Mouse (Mus musculus): ENCODE measurements at regions not wholly inside any gene's neighbourhood (a gene's known extent, or its start where the extent isn't known, plus 50 kb on each side); places are given as distances from the start of the nearest gene placed in this dataset.

GRCm38 (mm10) chr16:71622664-71623063, 685.4 kb upstream of the Robo1 start:
- Histone ChIP-seq H3K27me3 (replicated peaks; ENCODE audit: insufficient read depth, low read length) (no peaks in the 10 kb centered on the region), H3K27ac (ENCODE audit: low read length) (no peak overlapping the region), H3K9ac (replicated peaks; ENCODE audit: low read depth) (no peak overlapping the region), H3K36me3 (ENCODE audit: insufficient read depth, low read length) (no peaks in the 10 kb centered on the region), H3K9me3 (ENCODE audit: low read length) (no peaks in the 10 kb centered on the region), H3K4me2 (replicated peaks; ENCODE audit: low read depth, low read length) (no peak overlapping the region), H3K4me3 (ENCODE audit: low read depth, low read length) (no peak overlapping the region), H3K4me1 (ENCODE audit: insufficient read depth, low read depth, low read length) (no peaks in the 10 kb centered on the region)
- DNase-seq (ENCODE audit: low spot score) (no peak), ATAC-seq (no peak)
- TF ChIP-seq EP300 (IDR thresholded peaks at IDR 0.05) (no peak), CTCF (IDR thresholded peaks at IDR 0.05) (no peak)
- WGBS = 70% methylated on average over 8 of the region's 8 CpGs

GRCm38 (mm10) chr16:71640361-71640760, 667.7 kb upstream of the Robo1 start:
- no peak for TF ChIP-seq CTCF (IDR thresholded peaks at IDR 0.05)
- H3K9me3 ChIP-seq (ENCODE audit: low read length) = no peaks in the 10 kb centered on the region
- 67% methylated on average over 2 of the region's 2 CpGs for WGBS
- H3K4me1 ChIP-seq (ENCODE audit: insufficient read depth, low read depth, low read length) = no peaks in the 10 kb centered on the region
- no peak overlapping the region for H3K27ac ChIP-seq (ENCODE audit: low read length)
- no peak overlapping the region for H3K9ac ChIP-seq (replicated peaks; ENCODE audit: low read depth)
- H3K4me3 ChIP-seq (ENCODE audit: low read depth, low read length) = no peak overlapping the region
- H3K36me3 ChIP-seq (ENCODE audit: insufficient read depth, low read length) = no peaks in the 10 kb centered on the region
- DNase-seq (ENCODE audit: low spot score) = no peak
- H3K27me3 ChIP-seq (replicated peaks; ENCODE audit: insufficient read depth, low read length) = no peaks in the 10 kb centered on the region
- no peak for ATAC-seq
- no peak overlapping the region for H3K4me2 ChIP-seq (replicated peaks; ENCODE audit: low read depth, low read length)

- Histone ChIP-seq H3K4me3 (ENCODE audit: low read depth, low read length) (no peak overlapping the region), H3K4me2 (replicated peaks; ENCODE audit: low read depth, low read length) (no peak overlapping the region), H3K9ac (replicated peaks; ENCODE audit: low read depth) (no peak overlapping the region), H3K27ac (ENCODE audit: low read length) (no peak overlapping the region), H3K9me3 (ENCODE audit: low read length) (no peaks in the 10 kb centered on the region), H3K27me3 (replicated peaks; ENCODE audit: insufficient read depth, low read length) (no peaks in the 10 kb centered on the region), H3K4me1 (ENCODE audit: insufficient read depth, low read depth, low read length) (no peaks in the 10 kb centered on the region), H3K36me3 (ENCODE audit: insufficient read depth, low read length) (no peaks in the 10 kb centered on the region)
- WGBS = 55% methylated on average over 6 of the region's 6 CpGs
- TF ChIP-seq CTCF (IDR thresholded peaks at IDR 0.05) (no peak), EP300 (IDR thresholded peaks at IDR 0.05) (no peak)
- DNase-seq (ENCODE audit: low spot score) (no peak), ATAC-seq (no peak)
Measured at GRCm38 (mm10) chr16:71643223-71643622, 664.9 kb upstream of the Robo1 start.

GRCm38 (mm10) chr16:71678075-71678701, 629.9 kb upstream of the Robo1 start:
- no peak for TF ChIP-seq EP300 (IDR thresholded peaks at IDR 0.05)
- TF ChIP-seq CTCF (IDR thresholded peaks at IDR 0.05) = no peak
- Histone ChIP-seq H3K36me3 (ENCODE audit: insufficient read depth, low read length) (no peaks in the 10 kb centered on the region), H3K27me3 (replicated peaks; ENCODE audit: insufficient read depth, low read length) (no peaks in the 10 kb centered on the region), H3K4me2 (replicated peaks; ENCODE audit: low read depth, low read length) (no peak overlapping the region), H3K27ac (ENCODE audit: low read length) (no peak overlapping the region), H3K9me3 (ENCODE audit: low read length) (no peaks in the 10 kb centered on the region), H3K9ac (replicated peaks; ENCODE audit: low read depth) (no peak overlapping the region), H3K4me1 (ENCODE audit: insufficient read depth, low read depth, low read length) (no peaks in the 10 kb centered on the region), H3K4me3 (ENCODE audit: low read depth, low read length) (no peak overlapping the region)
- DNase-seq (ENCODE audit: low spot score) (no peak), ATAC-seq (no peak)
- WGBS = 11% methylated on average over 2 of the region's 2 CpGs

- no peak overlapping the region for H3K9ac ChIP-seq (replicated peaks; ENCODE audit: low read depth)
- no peak overlapping the region for H3K27ac ChIP-seq (ENCODE audit: low read length)
- no peak overlapping the region for H3K4me2 ChIP-seq (replicated peaks; ENCODE audit: low read depth, low read length)
- WGBS = 47% methylated on average over 4 of the region's 4 CpGs
- no peaks in the 10 kb centered on the region for H3K4me1 ChIP-seq (ENCODE audit: insufficient read depth, low read depth, low read length)
- ATAC-seq (no peak), DNase-seq (ENCODE audit: low spot score) (no peak)
- H3K36me3 ChIP-seq (ENCODE audit: insufficient read depth, low read length) = no peaks in the 10 kb centered on the region
- H3K27me3 ChIP-seq (replicated peaks; ENCODE audit: insufficient read depth, low read length) = no peaks in the 10 kb centered on the region
- no peak overlapping the region for H3K4me3 ChIP-seq (ENCODE audit: low read depth, low read length)
- H3K9me3 ChIP-seq (ENCODE audit: low read length) = no peaks in the 10 kb centered on the region
- TF ChIP-seq EP300 (IDR thresholded peaks at IDR 0.05) (no peak), CTCF (IDR thresholded peaks at IDR 0.05) (no peak)
Measured at GRCm38 (mm10) chr16:71693464-71693863, 614.6 kb upstream of the Robo1 start.

GRCm38 (mm10) chr16:71705846-71706245, 602.3 kb upstream of the Robo1 start:
- Histone ChIP-seq H3K4me2 (replicated peaks; ENCODE audit: low read depth, low read length) (no peak overlapping the region), H3K27me3 (replicated peaks; ENCODE audit: insufficient read depth, low read length) (no peaks in the 10 kb centered on the region), H3K27ac (ENCODE audit: low read length) (no peak overlapping the region), H3K9me3 (ENCODE audit: low read length) (no peaks in the 10 kb centered on the region), H3K4me3 (ENCODE audit: low read depth, low read length) (no peak overlapping the region), H3K9ac (replicated peaks; ENCODE audit: low read depth) (no peak overlapping the region), H3K4me1 (ENCODE audit: insufficient read depth, low read depth, low read length) (no peaks in the 10 kb centered on the region), H3K36me3 (ENCODE audit: insufficient read depth, low read length) (no peaks in the 10 kb centered on the region)
- TF ChIP-seq EP300 (IDR thresholded peaks at IDR 0.05) (no peak), CTCF (IDR thresholded peaks at IDR 0.05) (no peak)
- no peak for ATAC-seq
- DNase-seq (ENCODE audit: low spot score) = no peak

- no peak overlapping the region for H3K4me2 ChIP-seq (replicated peaks; ENCODE audit: low read depth, low read length)
- no peak overlapping the region for H3K27ac ChIP-seq (ENCODE audit: low read length)
- TF ChIP-seq CTCF (IDR thresholded peaks at IDR 0.05) = no peak
- TF ChIP-seq EP300 (IDR thresholded peaks at IDR 0.05) = no peak
- H3K36me3 ChIP-seq (ENCODE audit: insufficient read depth, low read length) = no peaks in the 10 kb centered on the region
- H3K9ac ChIP-seq (replicated peaks; ENCODE audit: low read depth) = no peak overlapping the region
- H3K4me3 ChIP-seq (ENCODE audit: low read depth, low read length) = no peak overlapping the region
- no peaks in the 10 kb centered on the region for H3K4me1 ChIP-seq (ENCODE audit: insufficient read depth, low read depth, low read length)
- DNase-seq (ENCODE audit: low spot score) (no peak), ATAC-seq (no peak)
- no peaks in the 10 kb centered on the region for H3K27me3 ChIP-seq (replicated peaks; ENCODE audit: insufficient read depth, low read length)
- 83% methylated on average over 3 of the region's 3 CpGs for WGBS
- no peaks in the 10 kb centered on the region for H3K9me3 ChIP-seq (ENCODE audit: low read length)
Measured at GRCm38 (mm10) chr16:71709684-71710083, 598.4 kb upstream of the Robo1 start.

Data from lung, postnatal 0 days (tissue).